Mouse (Mus musculus) layer of hippocampus, adult 2 months (tissue): ENCODE measurements around the gene Btk. TPM values are rescaled to one million over a fixed set of nuclear protein-coding genes. Genes with fewer than 3 reads are reported as not detected.
A peak's percentile ranks its signal among the peaks of the same experiment; 100 is the strongest.

ENCODE experiments used
- DNase-seq, 2 experiments: peaks; one replicate each; pipeline ENCODE4 v3.0.0; 2022; ENCODE audit warnings: low spot score in 2 of 2
- H3K27ac ChIP-seq: fragments of 200-600 bp; 2 replicates; pipeline ENCODE4 v1.8.1; 2022
- H3K4me3 ChIP-seq: fragments of 200-600 bp; 2 replicates; pipeline ENCODE4 v1.8.1; 2022; ENCODE audit warnings: mild to moderate bottlenecking
- CTCF ChIP-seq: fragments of 200-600 bp; conservative IDR thresholded peaks from 2 replicates; pipeline ENCODE4 v1.8.1; 2022; ENCODE audit warnings: antibody characterized with exemption, mild to moderate bottlenecking, moderate library complexity
- total RNA-seq, 2 experiments: library from RNA; stranded (reverse); gene quantifications; 2 replicates each; pipeline ENCODE4 v1.2.3; 2021

Btk gene
- total RNA-seq, 2 experiments from 2014 or later: 0.66 to 1.2 TPM

DNA sequence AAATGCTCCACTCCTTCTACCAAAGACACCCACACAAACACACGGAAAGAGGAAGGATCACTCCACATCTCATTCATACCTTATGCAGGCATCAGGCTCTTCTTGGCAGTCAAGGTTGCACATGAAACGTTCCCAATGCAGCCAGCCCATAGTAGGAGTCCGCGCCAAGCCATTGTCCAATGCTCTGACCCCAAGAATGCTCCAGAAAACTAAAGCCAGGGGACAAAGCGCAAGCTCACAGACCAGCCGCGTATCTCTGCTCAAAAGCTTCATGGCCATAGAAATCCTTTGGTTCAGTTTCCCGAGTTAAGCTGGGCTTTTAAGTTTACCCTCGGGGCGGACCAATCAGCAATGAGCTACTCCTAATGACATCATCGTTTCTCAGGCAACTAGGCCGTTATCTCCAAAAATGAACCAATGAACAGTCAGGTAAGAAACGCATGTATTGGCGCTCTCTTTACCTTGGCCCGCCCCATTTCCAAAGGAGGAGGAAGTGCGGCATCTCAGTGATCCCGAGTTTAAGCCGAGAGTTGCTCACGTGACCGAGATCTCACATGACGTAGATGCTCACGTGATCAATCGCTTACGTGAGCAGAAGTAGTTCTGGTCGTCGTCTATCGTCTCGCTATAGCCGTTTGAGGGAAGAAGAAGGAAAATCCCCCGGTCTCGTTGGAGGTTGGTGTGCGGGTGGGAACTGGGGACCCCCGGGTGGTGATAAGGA, 17.4 kb upstream of the Btk start, which contains the start of the genes Gla and Hnrnph2:
Gene Gla (minus strand): TSS at position 467 of the 721 bp plus-strand sequence.
Gene Hnrnph2 (plus strand): TSS at position 521 of the 721 bp plus-strand sequence.
- Histone ChIP-seq H3K4me3 (peak within 1 kb of the TSS; percentile 67), H3K27ac (peak within 1 kb of the TSS; percentile 96)
- no peak for TF ChIP-seq CTCF
- DNase-seq: peak; percentile 84 to 90

GRCm38 (mm10) chrX:134599922-134600565, 16.7 kb upstream of the Btk start:
- no peak for TF ChIP-seq CTCF
- Histone ChIP-seq H3K4me3 (peak overlapping the region; percentile 67), H3K27ac (peak overlapping the region; percentile 79)
- DNase-seq: no peak

DNA sequence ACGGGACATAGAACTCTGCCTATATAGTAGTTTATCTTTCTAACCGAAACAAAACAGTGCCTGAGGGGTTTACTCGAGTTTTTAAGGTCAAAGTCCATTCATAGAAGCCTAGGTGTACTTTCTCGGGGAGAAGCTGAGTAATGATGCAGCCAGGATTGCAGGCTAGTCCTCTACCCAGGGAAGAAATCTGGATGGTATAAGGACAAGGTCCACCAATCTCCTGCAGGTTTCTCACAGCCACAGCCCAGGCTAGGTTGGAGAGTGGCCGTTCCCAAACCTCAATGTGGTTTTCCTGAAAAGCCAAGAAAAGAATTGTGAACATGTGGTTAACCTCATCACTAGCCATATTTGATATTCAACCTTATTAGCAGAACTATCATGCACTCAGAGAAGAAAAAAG, 6.5 kb upstream of the Btk start:
- no peak overlapping the region for H3K4me3 ChIP-seq
- no peak for TF ChIP-seq CTCF
- DNase-seq: no peak
- H3K27ac ChIP-seq: no peak overlapping the region

DNA sequence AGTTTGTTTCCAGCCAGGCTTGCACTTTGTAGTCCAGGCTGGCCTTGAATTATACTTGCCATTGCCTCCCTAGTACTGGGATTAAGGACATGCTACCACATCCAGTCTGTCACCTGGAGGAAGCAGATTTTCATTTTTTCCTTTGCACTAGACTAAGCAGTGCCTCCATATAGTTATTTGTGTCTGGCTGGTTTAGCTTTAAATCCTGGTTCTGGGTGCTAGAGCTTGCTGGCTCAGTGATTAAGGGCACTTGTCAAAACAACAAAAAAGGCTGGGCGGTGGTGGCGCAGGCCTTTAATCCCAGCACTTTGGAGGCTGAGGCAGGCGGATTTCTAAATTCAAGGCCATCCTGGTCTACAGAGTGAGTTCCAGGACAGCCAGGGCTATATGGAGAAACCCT, 5.6 kb upstream of the Btk start:
- no peak for TF ChIP-seq CTCF
- no peak for DNase-seq
- Histone ChIP-seq H3K27ac (no peak overlapping the region), H3K4me3 (no peak overlapping the region)

- no peak for TF ChIP-seq CTCF
- no peak for DNase-seq
- no peak overlapping the region for H3K27ac ChIP-seq
- H3K4me3 ChIP-seq: no peak overlapping the region
Measured at GRCm38 (mm10) chrX:134588261-134588660, 4.9 kb upstream of the Btk start.

DNA sequence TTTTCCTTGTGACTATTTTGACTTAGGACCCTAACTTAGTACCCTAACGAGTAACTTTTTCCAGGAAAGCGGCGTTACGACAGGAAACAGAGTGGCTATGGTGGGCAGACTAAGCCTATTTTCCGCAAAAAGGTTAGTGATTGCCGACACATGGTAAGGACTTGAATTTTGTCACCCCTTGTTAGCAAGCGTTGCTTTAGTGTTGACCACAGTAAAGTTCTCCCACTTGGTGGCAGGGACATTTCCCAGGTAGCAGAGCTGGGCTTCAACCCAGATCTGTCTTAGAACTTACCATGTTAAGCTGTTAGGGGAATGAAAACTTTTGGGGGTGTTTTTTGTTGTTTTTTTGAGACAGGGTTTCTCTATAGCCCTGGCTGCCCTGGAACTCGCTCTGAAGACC, 3.1 kb upstream of the Btk start:
- peak overlapping the region; percentile 85; the same call in 1 of the 2 replicates for H3K27ac ChIP-seq
- no peak for TF ChIP-seq CTCF
- no peak for DNase-seq
- H3K4me3 ChIP-seq: peak overlapping the region; percentile 60

DNA sequence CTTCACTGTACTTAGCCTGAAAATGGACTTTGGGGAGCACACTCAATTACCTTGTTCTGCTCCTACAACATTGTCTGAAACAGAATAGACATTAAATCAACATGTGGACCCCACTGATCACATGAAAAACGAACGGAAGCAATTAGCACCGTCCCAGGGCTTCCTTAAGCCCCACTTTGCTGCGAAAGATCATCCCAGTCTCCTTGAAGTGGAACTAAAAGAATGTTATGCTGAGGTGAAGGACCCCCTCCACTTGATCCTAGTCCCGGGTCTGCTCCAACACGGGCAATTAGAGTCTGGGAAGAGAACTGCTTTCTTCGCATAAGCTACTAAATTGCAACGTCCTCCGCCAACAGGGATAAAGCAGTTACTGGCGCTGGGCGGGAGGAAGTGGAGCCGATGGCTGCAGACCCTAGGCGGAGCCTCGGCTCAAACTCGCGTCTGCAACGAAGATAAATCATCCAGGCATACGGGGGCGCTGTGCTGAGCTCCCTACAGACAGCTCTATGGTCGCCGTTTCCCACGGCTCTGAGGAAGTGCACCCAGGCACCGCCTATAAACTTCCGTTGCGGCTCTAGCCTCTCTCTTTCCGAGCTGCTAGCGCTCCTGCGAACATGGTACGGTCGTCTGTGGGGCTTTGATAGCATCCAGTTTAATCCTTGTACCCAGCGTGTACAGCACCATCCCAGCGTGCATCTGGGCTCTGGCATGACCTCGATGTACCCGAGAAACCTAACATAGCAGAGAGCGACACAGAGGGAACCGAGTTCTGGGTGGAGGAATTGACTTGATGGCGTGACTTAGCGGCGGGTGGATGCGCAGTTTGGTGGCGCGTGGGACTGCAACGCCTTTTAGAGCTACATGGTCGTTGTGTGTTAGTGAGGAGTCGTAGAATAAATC, 2.0 kb upstream of the Btk start, which contains the start of gene Rpl36a:
Gene Rpl36a (plus strand): TSS at position 552 of the 900 bp plus-strand sequence.
- DNase-seq: peak; percentile 81 to 89
- H3K27ac ChIP-seq: peak within 1 kb of the TSS; percentile 85
- TF ChIP-seq CTCF: peak; percentile 83
- peak within 1 kb of the TSS; percentile 60 for H3K4me3 ChIP-seq

DNA sequence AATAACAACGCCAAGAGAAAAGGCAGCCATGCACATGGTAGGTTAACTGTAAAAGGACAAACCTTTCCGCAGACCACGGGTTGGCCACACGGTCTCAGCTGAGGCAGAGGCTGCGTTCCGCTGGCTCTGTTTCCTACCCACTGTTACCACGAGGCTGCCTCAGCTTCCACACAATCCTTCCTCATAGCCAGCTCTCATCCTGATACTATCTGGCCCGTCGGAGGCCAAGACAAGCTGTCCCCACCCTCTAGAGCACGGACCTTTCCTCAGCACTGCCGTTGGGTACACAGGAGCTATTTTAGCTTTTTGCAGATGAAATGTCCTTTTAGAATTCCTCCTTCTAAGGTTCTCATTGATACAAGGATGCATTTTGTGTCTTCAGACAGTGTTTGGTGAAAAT, 1.1 kb downstream of the Btk start:
- DNase-seq: no peak
- no peak overlapping the region for H3K27ac ChIP-seq
- H3K4me3 ChIP-seq: no peak overlapping the region
- no peak for TF ChIP-seq CTCF

GRCm38 (mm10) chrX:134580528-134581305, 2.7 kb downstream of the Btk start:
- TF ChIP-seq CTCF: no peak
- H3K4me3 ChIP-seq: no peak overlapping the region
- DNase-seq: no peak
- H3K27ac ChIP-seq: no peak overlapping the region

DNA sequence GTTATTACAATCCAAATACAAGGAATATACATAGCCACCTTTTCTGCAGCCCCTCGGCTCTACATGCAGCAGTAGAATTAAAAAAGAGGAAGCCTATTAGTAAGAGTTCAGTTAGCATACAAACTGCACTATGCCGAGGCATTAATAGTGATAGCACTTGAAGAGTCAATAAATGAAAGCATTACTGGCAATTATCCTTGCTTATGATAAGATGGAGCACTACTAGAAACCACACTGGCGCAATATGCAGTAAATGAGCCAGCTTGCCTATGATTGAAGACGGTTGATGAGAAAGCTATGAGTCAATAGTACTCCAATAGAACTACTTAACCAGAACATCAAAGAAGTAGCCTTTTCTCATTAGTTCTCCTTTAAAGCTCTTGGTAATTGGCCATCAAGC, 5.5 kb downstream of the Btk start:
- no peak overlapping the region for H3K4me3 ChIP-seq
- H3K27ac ChIP-seq: no peak overlapping the region
- no peak for TF ChIP-seq CTCF
- no peak for DNase-seq

DNA sequence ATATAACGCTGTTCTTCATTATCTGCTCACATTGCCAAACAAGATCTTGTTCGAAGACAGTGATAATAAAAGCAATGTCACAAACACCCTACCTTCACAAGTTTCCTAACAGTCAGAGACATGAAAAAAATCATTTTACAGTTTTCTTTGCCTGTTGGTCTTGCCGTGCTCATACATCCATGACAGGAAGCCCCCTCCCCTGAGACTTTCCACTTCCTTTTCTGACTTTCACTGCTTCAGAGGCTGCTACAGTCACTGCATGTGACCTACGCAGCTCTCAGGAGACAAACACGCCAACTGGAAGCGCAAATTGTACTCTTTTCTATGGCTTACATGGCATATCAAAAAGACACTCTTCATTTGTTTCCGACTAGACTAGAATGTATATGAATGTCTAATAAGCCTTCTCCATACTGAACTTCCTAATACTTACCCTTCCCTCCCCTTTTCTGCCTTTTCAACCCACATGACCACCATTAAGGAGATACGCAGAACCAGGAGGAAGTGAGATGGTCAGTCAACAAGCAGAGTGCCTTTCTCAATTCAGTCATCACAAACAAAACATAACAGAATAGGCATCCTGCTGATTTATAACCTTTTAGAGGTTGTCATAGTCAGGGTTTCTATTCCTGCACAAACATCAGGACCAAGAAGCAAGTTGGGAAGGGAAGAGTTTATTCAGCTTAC, 16.7 kb downstream of the Btk start:
- H3K27ac ChIP-seq: no peak overlapping the region

DNA sequence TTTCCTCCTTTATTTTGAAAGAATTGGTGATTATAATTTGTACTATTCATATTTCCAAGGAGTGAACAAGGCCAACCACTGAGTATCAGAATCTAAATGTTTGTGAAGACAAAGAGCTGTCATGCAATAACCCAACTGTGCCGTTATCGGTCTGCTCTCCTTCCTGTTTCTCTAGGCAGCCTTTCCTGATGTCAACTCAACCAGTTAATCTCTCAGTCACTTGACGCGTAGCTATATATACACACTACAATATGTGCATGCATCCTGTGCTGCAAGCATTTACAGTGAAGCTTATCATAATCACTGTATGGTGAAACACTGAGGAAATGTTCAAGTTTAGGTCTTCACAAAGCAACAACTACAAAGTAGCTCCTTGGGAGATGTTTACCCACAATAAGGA, 19.0 kb downstream of the Btk start:
- H3K27ac ChIP-seq: no peak overlapping the region
- H3K4me3 ChIP-seq: no peak overlapping the region
- no peak for TF ChIP-seq CTCF
- DNase-seq: no peak

More for the DNA sequence above, 16.7 kb downstream of the Btk start:
- DNase-seq: no peak
- TF ChIP-seq CTCF: no peak
- no peak overlapping the region for H3K4me3 ChIP-seq
